Mouse (Mus musculus) gastrocnemius, postnatal 14 days (tissue): Measurements from ENCODE around the gene Pnpo. TPM values are rescaled to one million over a fixed set of nuclear protein-coding genes. Genes with fewer than 3 reads are reported as not detected.
A peak's percentile ranks its signal among the peaks of the same experiment; 100 is the strongest.

Source experiments
- DNase-seq: peaks from one replicate; pipeline ENCODE4 v3.0.0; 2021; ENCODE audit warnings: mixed read lengths
- intact Hi-C: fragments of 180-260 bp; cut with DNase I; formaldehyde crosslinking; loops from one replicate; pipeline ENCODE4 v1.15.1; 2025; ENCODE audit warnings: low total_unique reads
- long read RNA-seq, 2 experiments: library from polyadenylated mRNA; stranded (forward); transcript quantifications; one replicate each; pipeline ENCODE4 v2.0.0; 2021
- total RNA-seq, 2 experiments: library from RNA; stranded (reverse); gene quantifications; 2 replicates each; pipeline ENCODE4 v1.2.3; 2021

The Pnpo gene
- 1 to 10 TPM; 8.5 to 9.5 TPM for total RNA-seq
- long read RNA-seq, experiment 1, transcript Pnpo-201 (7 exons, 1,994 nt) = major isoform, 14 of 16 reads
- long read RNA-seq, experiment 1, partial matches to known transcripts = 1 of 16 reads
- long read RNA-seq, experiment 1, other reads (novel, unspliced or antisense) = 1 of 16 reads
- long read RNA-seq, experiment 2, transcript Pnpo-201 (7 exons, 1,994 nt) = major isoform, 13 of 15 reads
- long read RNA-seq, experiment 2, partial matches to known transcripts = 0 of 15 reads
- long read RNA-seq, experiment 2, other reads (novel, unspliced or antisense) = 2 of 15 reads

GRCm38 (mm10) chr11:96943746-96944304, at the start of gene Pnpo:
Gene Pnpo (minus strand): TSS chr11:96943986.
- intact Hi-C loops = no loop called here
- DNase-seq = peak; percentile 87

DNA sequence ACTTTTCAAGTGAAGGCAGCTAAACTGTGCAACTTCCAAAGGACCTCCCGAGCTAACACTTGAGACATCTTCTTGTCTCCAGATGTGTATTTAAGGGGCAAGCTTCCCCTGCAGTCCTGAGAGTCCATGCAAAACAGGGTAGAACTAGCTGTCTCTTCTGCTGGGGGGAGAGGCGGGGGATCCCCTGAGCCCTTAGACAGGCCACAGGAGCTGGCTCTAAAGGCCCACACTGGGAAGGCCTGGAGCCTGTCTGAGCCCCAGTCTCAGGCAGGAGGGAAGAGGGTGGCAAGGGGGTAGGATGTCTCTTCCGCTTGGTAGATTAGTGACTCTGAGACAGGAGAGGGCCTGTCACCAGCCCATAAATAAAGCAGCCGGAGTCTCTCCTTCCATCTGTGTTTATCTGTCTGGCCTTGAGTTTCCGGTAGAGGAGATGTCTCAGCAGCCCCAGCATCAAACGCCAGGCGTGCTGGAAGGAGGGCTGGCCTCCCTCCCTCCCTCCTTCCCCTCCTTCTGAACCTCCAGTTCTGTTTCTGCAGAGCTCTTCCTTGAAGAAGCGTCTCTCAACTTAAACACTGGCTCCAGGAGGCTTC, 49.0 kb upstream of the Pnpo start:
- DNase-seq = no peak

DNA sequence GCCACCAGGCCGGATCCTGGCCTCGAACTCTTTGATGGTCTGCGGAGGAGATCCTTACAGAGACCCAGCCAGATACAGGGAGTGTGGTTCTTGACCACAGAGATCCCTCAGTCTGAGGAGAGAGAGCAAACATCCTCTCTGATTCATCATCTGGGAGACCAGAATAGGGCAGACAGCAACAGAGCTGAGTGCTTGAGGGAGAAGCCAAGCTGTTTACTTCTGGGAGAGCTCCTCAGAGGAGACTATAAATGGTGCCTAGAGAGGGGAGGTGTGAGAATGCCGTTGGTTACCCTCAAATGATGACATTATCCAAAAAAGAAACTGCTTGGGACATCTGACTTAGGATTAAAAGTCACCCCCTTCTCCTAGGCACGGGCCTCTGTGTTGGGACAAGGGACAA, 47.7 kb upstream of the Pnpo start:
- intact Hi-C loops = no loop called here
- no peak for DNase-seq

More for the DNA sequence above, 49.0 kb upstream of the Pnpo start:
- intact Hi-C loops = no loop called here

- no peak for DNase-seq
- intact Hi-C loops = no loop called here
These were observed 44.3 kb upstream of the Pnpo start for GRCm38 (mm10) chr11:96987873-96988655.

GRCm38 (mm10) chr11:96986463-96986862, 42.7 kb upstream of the Pnpo start:
- intact Hi-C loops = no loop called here
- DNase-seq = no peak

DNA sequence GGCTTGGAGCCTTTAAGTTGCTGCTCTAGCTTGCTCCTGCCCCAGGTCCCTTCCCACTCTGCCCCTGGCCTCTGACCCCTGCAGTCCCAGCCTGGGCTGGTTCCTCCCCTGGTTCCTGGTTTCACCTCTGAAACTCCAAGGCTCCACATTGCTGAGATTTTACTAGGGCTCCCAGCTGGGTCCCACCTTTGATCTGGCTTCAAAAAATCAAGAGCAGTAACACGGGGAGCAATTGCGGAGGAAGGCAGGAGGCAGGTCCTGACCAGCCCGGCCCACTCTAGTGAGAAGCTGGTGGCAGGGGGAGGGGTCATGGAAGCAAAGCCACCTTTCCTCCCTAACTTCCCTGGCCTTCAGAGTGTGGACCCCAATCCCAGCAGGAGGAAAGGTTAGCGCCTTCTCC, 41.1 kb upstream of the Pnpo start:
- no peak for DNase-seq
- intact Hi-C loops = loop anchor here (2.0 kb wide), 1 partner anchor 40 kb away; no protein-coding TSS in a partner anchor

DNA sequence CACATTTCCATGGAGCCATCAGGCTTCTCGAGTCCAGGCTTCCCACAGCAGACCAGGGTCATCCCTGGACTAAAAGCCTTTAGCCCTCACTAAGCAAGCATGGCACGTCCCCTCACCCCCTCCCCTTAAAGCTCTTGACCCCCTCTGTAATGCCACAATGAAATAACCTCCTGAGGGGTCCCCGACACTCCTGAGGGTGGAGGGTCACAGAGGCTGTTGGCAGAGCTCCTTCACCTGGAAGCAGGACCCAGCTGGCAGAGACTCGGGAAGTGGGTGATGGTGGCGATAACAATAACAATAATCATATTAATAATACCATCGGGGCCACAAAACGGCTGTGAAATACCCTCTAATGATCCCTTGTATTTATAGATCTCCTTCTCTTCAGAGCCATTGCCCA, 39.1 kb upstream of the Pnpo start, which contains the start of gene Sp2:
Gene Sp2, minus strand, starts transcription at position 101 of the 400 bp plus-strand sequence.
- DNase-seq = no peak
- intact Hi-C loops = no loop called here

DNA sequence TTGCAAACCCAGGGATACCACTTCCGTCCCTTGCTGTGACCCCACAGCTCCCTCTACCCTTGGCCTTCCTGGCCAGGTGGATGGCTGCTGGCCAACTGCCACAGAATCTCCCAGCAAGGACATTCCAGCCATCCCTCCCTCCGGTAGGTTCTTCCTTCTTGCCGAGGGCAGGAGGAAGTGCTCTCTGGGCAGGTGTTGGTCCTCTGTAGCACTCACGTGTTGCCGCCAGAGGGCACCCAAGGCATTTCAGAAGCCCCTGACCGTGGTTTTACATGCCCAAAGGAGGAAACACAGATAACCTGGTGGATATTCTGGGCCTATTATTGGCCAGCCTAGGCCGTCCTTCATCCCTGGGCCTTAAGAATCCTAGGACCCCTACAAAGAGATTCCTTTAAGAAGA, 38.6 kb upstream of the Pnpo start:
- DNase-seq = peak; percentile 75
- intact Hi-C loops = no loop called here

DNA sequence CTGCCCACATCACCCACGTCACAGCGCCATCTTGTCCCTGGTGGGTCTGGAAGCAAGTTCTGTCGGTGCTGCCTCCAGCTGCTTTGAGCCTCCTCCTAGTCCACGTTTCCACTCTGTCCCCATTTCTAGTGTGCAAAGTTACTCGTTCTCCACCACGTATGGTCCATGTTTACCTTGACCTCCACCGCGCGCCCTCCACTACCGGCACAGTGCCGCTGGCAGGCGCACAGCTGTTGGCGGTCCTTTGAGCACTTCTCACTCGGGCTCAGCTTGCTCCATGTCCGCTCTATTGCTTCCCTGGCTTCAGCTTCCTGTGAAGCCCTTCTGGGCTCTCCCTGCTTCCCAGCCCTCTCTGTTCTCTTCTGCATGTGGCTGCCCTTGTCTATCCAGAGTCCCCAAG, 37.7 kb upstream of the Pnpo start:
- DNase-seq = no peak
- intact Hi-C loops = no loop called here

DNA sequence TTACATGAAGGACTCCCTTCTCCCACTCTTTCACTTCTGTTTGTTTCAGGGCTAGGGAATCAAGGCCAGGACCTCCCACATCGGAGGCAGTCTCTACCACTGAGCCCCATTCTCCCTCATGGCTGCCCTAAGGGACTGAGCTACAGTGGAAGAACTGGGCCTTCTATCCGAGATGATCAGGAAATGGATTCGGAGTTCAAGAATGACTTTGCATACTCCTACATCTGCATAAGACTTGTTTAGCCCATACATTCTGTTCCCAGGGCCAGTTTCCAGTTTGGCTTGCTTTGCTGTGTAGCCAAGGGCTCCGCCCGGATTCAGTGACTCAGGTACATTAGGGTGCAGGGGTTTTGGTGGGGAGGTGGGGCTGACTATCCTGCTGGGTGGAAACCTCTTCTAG, 36.2 kb upstream of the Pnpo start:
- DNase-seq = no peak
- intact Hi-C loops = no loop called here

DNA sequence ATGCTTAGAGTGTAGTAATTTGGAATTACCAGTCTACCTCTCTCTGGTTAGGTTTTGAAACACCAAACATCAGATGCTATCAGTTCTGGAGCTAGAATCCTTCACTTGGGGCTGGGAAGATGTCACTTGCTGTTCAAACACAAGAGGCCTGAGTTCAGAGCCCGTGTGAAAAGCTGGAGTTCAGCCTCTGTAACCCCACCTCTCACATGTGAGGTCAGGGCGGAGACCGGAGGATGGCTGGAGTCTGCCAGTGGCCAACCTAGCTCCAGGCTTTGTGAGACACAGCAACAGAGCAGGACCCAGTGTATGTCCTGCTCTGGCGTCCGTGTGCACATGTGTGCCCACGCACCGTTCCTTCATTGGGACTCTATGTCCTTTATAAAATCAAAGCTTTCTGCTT, 35.5 kb upstream of the Pnpo start:
- intact Hi-C loops = no loop called here
- no peak for DNase-seq

DNA sequence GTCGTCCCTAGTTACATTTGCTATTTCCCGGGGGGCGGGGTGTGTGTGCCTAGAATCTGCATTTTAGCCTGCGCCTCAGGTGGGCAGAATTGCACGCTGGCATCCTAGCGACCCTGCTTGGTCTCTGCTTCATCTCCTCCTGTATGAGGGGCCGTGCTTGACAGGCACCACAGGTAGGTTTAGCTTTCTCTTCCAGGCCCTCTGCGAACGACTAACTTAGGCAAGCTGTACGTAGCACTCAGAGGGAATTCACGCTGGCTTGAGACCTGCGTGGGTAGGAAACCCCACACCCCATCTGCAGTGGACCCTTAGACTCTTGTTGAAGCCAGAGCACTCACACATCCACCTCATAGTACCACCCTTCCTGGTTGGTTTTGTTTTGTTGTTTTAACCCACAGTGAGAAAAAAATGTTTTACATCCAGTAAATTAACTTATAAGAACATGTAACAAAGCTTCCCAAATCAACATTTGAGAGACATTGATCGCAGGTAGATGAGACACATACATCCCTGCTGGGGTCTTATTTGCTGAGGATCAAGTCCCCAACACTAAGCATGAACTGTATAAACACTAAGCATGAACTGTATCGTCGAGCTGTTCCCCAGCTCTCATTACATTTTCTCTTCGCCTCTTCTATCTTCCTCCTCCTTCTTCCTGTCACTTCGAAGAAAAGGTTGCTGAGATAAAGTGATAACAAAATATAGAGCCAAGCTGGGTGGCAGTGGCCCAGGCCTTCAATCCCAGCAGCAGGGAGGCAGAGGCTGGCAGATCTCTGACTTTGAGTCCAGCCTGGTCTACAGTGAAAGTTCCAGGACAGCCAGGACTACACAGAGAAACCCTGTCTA, 34.8 kb upstream of the Pnpo start:
- intact Hi-C loops = no loop called here
- DNase-seq = no peak

DNA sequence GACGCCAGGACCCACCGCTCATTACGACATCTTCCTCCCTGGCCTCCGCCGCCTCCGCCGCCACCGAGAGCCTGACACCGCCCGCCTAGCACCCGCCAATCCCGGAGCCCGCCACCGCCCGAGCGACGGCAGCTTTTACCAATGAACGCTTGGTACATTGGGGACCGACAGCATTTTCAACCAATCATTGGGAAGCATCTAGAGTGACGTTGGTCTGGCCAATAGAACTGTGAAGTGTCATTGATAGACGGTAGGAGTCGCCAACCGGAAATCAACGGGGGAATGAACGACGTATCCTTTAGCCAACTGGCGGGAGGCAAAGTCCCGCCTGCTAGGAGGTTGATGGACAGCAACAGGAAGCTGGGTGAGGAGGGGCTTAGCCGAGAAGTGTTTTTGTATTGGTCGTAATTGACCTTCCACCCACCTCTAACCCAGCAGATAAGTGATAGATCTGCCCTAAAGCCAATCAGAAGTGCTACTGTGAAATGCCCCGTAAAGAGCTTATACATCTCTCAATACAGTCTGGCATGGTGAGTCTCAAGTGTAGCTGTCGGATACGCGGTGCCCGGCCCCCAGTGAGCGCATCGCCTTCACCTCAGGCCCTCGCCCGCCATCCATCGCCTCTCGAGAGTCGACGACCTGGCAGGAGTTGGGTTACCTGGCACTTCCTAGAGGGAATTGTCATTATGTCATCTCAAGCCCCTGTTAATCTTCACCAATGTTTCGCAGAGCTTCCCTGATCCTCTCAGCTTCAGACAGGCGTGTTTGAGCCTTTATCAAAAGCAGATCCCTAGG, 34.0 kb upstream of the Pnpo start:
- intact Hi-C loops = no loop called here
- DNase-seq = peak; percentile 99

GRCm38 (mm10) chr11:96976911-96977591, 33.3 kb upstream of the Pnpo start:
- intact Hi-C loops = no loop called here
- peak; percentile 91 for DNase-seq

DNA sequence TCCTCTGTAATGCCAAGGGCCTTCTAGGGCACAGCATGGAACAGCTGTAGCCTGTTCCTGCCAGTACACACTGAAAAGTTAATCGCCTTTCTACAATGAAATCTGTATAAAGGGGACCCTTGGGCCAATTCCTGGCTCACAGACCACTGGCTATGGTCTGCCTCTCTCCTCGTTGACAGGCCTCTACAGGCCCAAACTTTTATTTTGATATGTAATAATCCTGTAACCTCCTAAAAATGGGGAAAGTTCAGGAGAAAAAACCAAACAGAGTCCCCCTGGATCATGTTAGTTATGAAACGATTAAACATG, 32.5 kb upstream of the Pnpo start:
- intact Hi-C loops = no loop called here
- DNase-seq = no peak

DNA sequence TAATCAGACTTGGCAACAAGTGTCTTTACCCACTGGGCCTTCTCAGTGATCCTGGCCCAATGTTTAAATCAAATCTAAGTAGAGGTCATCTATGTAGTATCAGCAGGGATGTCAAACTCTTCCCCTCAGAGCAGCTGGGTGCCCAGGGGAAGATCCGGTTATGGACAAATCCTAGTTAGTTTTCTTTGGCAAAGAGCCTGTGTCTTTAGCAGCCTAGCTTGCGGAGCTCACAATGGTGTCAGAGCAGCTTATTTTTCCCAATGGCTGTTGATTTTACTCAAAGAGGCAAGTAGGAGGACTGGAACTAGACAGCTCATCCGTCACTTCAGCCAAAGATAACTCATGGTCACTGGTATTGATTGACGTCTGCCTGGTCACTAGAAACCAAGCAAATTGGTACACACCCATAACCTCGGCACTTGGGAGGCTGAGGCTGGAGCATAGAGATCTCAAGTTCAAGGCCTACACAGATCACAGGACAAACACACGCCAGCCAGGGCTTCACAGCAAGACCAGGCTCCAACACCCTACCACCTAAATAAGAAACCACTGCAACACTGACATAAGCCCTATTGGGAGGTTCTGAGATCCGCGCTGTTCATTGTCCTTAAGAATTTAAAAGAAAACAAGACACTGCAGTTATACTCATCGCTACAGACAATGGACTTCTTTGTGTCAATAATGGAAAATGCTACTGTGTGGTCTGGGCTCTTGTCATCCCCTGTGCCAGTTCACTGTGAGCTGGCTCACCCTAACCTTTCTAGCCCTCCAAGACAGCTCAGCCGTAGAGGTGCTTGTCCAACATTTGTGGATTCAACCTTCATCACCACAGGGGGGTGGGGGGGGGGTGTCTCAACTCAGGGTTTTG, 32.0 kb upstream of the Pnpo start:
- intact Hi-C loops = no loop called here
- DNase-seq = no peak

DNA sequence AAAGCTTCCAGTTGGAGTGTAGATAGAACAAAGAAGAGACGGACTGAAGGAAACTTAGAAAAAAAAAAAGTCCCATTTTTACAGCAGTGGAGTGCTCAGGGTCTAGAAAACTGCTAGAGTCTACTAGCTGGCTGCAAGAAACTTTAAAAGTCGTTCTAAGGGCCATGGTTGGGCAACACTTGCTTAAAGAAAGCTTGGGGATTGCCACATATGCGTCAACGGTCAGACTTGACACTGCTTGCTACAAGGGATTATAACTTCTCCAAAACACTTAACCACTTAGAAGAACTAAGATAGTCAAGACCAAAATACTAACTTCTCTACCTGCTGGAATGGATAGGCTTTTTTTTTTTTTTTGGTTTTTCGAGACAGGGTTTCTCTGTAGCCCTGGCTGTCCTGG, 31.0 kb upstream of the Pnpo start:
- no peak for DNase-seq
- intact Hi-C loops = no loop called here
